Mouse (Mus musculus): ENCODE measurements around the gene Lcmt1. TPM values are rescaled to one million over a fixed set of nuclear protein-coding genes. Genes with fewer than 3 reads are reported as not detected.

Lcmt1 gene
- 5.4 and 5.5 TPM in 2 replicates for polyA plus RNA-seq (2012)

GRCm38 (mm10) chr7:123369759-123370481, at the start of gene Lcmt1, which contains the start of gene Arhgap17:
Gene Lcmt1 (plus strand): TSS chr7:123369784.
Gene Arhgap17 (minus strand): TSS chr7:123369915.

DNA sequence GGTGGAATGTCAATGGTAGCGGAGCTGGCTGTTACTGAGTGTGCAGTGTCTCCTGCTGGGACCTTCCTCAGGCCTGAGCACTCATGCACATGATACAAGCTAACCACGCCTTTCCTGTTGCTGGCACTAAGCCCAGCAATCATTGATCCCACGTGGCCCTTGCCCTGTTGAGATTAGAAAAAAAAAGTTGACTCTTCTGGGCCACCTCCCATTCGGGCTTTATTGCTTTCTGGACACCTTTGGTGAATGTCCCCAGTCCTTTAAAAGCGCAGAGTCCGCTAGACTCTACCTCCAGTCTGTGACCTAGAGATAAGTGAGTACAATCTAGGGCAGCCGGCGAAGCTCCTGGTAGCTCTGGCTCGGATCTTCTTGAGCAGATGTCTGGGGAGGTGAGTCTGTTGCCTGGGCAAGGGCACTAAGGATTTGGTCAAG, 92.5 kb downstream of the Lcmt1 start, which contains the start of gene Aqp8:
TSS of gene Aqp8 (plus strand) at position 222 of the 432 bp plus-strand sequence.

Other genes starting within 250 kb of the Lcmt1 start
- 44.4 and 53.8 TPM in 2 replicates for gene Tnrc6a, start 245.9 kb upstream of the Lcmt1 start, polyA plus RNA-seq (2012)
- gene Slc5a11, start 155.0 kb upstream of the Lcmt1 start, polyA plus RNA-seq (2012), result 0.06 and 0.12 TPM in 2 replicates
- 184 and 189 TPM in 2 replicates for gene Arhgap17, start 131 bp downstream of the Lcmt1 start, polyA plus RNA-seq (2012)
- not detected in 2 replicates for gene Aqp8, start 92.5 kb downstream of the Lcmt1 start, polyA plus RNA-seq (2012)
- gene Zkscan2, start 130.7 kb downstream of the Lcmt1 start, polyA plus RNA-seq (2012), result not detected in 2 replicates

Data from megakaryocyte-erythroid progenitor cell, adult 5 weeks (primary cell).